Mouse (Mus musculus): ENCODE data around the gene Ctnna3.

GRCm38 (mm10) chr10:63429023-63429340, 916 bp upstream of the Ctnna3 start:
- no peak for TF ChIP-seq CTCF (IDR thresholded peaks at IDR 0.05; ENCODE audit: borderline replicate concordance, extremely low read depth, insufficient read depth, insufficient read length)
- TF ChIP-seq POLR2A (IDR thresholded peaks at IDR 0.05; ENCODE audit: borderline replicate concordance, extremely low read depth, insufficient read depth, insufficient read length, poor library complexity, severe bottlenecking) = no peak

Data from brain, embryonic 14.5 days (tissue).